Mouse (Mus musculus) mesoderm, embryonic 11.5 days (tissue): Measurements from ENCODE around the gene Ptpn1.

Experiments
- DNase-seq: peaks from one replicate; pipeline ENCODE4 v3.0.0-alpha.2; 2012; ENCODE audit warnings: low read depth, low spot score

Ptpn1 gene

DNA sequence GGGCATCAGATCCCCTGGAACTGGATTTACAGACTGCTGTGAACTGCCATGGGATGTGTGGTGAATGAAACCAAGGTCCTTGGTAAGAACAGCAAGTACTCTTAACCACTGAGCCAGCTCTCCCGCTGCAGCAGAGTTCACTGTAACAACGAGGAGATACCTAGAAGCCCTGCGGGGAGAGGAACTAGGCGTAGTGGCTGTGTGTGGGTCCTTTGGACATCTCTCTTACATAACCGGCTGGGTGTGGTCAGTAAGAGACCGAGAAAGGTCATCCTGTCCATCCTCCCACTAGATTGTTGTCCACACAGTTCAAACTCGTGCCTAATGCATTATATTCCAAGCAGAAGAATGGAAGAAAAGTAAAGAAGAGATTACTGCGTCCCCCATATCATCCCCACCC is 10.0 kb upstream of the Ptpn1 start:
- no peak for DNase-seq

GRCm38 (mm10) chr2:167924011-167924410 is 7.8 kb upstream of the Ptpn1 start:
- DNase-seq: no peak

GRCm38 (mm10) chr2:167924803-167925604 is 6.9 kb upstream of the Ptpn1 start:
- DNase-seq: peak; percentile 75

- no peak for DNase-seq
Measured at GRCm38 (mm10) chr2:167925841-167926800, 5.7 kb upstream of the Ptpn1 start.

GRCm38 (mm10) chr2:167928002-167928526 is 3.8 kb upstream of the Ptpn1 start:
- no peak for DNase-seq

DNA sequence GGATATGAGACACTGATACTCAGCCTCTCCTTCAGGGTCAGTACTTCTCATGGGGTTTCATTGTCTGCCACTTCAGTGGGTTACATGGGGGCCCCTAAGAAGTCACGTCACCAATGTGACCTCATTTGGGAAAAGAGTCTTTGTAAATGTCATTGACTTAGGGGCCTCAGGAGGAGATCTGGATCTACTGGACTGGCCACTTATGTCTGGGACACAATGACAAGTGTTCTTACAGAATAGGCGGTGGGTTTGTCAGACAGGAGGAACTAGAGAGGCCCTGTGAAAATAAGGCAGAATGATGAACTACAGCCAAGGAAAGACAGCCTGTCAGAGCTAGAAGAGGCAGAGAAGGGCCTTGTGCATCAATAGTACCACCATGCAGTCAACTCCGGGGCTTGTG is 2.9 kb upstream of the Ptpn1 start:
- DNase-seq: no peak

DNA sequence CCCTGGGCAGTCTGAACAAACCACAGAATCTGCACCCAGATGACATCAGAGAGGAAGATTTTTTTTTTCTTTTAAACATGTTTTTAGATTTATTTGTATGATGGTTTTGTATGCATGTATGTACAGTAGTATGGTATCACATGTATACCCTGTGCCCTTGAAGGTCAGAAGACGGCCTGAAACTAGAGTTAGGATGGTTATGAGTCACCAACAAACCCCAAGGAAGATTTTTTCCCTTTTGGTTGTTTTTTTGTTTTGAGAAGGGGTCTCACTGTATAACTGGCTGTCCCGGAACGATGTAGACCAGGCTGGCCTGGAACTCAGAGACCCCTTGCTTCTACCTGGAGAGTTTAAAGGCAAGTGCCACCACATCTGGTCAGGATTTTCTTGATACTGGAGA is 882 bp upstream of the Ptpn1 start:
- DNase-seq: no peak

GRCm38 (mm10) chr2:167932727-167933231 is 922 bp downstream of the Ptpn1 start:
- DNase-seq: peak; percentile 41

DNA sequence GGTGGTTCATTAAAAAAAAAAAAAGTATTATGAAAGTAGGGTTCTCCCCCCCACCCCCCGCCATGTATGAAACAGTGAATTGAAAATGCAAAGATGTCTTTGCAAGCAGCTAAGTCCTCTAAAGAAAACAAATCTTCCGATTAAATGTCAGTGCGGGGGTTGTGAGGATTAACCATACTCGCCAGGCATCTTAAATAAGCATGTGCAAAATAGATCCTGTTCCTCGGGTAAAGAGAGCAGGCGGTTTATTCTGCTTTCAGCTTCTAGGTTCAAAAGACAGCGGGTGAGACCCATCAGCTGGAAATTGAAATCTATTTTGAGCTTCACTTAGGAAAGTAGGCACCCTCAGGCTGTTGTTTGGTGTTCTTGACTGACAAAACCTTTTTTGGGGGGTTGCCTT is 1.5 kb downstream of the Ptpn1 start:
- no peak for DNase-seq

- no peak for DNase-seq
Measured at GRCm38 (mm10) chr2:167935956-167936355, 4.1 kb downstream of the Ptpn1 start.

DNA sequence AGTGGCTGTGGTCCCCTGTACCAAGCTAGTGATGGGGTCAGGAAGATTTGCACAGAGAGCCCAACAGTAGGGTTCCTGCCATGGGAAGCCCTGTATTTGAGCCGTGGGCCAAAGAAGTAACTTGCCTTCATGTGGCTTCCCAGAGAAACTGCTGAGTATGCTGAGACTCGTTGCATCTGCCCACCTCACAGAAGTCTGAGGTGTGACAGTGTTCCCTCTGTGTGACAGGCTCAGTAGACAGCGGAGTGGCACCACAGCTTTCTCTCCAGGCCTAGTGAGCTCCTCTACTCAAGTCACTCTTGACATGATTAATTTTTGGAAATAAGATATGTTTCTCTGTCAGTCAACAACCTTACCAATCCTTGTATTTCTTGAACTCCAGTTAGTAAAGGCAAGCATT is 6.9 kb downstream of the Ptpn1 start:
- no peak for DNase-seq

DNA sequence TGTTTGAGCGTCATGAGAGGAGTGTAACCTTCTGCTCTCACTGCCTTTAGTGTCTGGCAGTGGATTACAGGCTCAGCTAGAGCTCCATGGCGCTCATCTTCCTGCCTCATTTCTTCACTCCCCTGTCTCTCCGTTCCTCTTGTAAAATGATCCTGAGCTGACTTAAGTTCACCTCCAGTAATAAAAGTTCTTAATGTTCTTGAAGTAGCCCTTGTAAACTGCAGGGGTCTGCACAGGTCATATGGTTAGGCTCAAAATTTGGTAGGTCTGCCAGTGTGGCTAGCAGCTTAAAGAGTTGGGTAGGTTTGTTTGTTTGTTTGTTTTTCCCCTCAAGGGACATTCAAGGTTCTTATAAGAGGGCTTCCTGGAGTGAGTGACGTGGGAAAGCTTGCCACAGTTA is 7.3 kb downstream of the Ptpn1 start:
- no peak for DNase-seq

- no peak for DNase-seq
Measured at GRCm38 (mm10) chr2:167939632-167940399, 8.0 kb downstream of the Ptpn1 start.

DNA sequence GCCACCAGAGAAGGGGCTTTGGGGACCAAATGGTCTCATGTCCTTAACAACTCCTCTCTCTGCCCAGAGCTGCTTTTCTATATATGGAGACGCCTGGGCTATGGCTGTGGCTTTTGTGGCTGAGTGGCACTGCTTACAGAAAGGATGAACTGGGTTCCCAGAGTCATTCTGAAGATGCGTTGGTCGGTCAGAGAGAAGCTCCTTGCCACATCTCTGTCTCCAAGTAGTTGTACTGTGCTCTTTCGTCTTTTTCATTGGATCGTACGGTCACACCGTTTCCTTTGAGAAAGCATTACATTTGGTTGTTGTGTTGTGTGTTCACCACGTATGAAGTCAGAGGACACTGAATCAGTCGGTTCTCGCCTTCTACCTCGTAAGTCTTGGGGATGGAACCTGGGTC is 8.8 kb downstream of the Ptpn1 start:
- DNase-seq: no peak

DNA sequence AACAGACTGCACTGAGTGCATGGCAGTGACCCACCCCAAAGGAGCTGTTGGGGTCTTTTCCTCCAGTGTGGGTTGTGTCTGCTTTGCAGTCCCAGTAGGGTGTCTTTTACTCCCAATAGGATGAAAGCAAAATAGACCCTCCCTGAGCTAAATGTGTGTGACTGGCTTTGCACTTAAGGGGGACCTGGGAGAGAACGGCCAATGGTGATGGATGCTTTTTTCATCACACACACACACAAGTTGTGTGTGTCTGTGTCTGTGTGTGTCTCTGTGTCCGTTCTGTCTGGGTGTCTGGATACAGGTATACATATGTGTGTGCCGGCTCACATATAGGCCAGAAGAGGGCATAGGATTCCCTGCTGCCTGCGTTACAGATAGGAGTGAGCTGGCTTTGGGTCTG is 9.5 kb downstream of the Ptpn1 start:
- no peak for DNase-seq

GRCm38 (mm10) chr2:167941745-167942176 is 9.9 kb downstream of the Ptpn1 start:
- DNase-seq: no peak

DNA sequence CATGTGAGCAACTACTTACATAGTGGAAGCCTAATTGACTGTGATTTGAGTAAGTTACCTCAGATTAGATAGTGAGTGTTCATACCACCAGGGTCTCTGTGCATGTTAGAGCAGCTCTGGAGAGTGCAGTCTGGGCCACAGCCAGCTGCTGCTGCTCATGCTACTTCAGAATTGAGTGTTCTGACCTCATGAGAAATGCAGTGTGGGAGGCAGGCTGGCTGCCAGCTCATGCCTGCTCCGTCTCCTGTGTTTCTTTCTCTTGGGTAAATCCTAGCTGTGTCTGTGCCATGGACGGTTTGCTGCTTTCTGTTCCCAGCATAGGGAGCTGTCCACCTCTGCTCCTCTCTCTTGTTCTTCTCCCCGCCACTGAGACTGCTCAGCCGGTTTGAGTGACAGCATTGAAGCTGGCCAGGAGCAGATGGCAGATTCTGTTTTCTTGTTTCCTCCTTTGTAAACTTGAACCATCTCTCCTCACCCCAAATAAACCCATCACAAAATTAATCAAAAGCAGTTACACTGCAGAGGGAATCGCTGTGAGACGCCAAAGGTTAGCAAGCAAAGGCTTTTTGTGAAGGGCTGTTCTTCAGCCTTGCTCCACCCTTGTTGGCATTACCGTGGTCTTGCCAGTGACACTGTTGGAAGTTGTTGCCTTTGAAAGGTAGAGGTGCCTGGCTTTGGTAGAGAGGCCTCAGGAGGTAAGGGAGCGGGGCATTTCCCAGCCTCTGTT is 10.5 kb downstream of the Ptpn1 start:
- no peak for DNase-seq

DNA sequence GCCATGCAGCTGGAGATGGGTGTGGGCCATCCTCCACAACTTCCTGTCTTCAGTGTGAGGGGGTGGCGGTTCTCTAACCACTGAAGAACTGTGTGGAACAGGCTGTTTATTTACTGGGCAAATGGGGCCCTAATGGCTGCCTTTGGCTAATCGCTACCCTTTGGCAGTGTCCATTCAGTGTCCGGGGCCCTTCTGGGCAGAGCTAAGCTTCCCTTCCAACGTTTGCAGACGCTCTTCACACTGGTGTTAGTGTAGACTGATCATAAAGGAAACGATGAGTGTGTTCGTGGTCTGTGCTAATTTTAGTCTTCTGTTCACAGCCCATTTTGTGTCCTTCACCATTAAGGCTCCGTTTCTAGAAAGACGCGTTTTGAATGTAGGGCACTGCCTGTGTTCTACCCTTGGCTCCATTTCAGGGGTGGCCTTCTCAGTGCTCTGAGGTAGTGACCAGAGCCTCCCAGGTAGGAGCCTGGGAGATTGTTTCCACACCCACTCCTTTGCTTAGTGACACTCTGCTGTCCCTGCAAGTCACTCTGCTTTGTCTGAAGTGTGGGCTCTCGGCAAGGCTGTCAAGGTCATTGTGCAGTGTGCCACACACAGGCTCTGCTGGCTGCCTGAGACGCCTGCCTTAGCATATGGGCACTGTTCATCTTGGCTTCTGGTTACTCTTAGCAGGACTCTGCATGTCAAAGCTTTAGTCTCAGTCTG is 11.2 kb downstream of the Ptpn1 start:
- no peak for DNase-seq

DNA sequence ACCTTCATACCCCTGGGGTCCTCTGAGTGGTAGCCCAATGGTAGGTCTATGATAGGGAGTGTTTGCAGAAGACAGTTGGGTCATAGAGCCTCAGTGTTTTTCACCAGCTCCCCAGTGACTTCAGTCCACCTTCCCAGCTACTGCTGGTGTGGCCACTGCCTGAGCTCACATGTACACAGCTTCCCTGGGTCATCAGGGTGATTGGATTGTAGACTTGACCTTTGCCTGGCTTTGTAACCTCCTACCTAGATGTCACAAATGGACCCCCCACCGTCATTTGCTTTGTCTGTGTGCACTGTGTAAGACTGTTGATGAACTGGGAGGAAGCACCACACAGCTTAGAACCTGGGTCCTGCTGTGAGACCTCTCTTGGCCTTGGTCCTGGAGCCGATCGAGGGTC is 12.3 kb downstream of the Ptpn1 start:
- no peak for DNase-seq

DNA sequence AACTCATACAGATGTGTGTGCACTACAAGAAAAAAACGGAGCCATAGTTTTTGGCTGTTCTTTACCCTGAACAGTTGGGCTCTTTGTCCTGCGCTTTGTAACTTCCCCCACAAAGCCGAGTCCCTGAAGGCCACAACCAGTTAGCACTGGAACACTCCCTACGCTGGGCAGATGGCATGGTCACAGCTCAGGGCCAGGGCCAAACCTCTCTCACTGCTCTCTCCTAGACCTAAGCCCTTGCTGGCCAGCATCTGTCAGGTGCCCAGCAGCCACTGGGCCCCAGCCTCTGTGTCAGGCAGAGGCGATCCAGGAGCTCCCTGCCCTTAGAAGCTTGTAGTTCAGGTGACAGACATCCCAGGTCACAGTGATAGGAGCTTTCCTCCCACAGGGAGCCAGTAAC is 13.6 kb downstream of the Ptpn1 start:
- DNase-seq: no peak
